10 mouse cellular contexts compared by ENCODE assay signal in the genomic region with DNA sequence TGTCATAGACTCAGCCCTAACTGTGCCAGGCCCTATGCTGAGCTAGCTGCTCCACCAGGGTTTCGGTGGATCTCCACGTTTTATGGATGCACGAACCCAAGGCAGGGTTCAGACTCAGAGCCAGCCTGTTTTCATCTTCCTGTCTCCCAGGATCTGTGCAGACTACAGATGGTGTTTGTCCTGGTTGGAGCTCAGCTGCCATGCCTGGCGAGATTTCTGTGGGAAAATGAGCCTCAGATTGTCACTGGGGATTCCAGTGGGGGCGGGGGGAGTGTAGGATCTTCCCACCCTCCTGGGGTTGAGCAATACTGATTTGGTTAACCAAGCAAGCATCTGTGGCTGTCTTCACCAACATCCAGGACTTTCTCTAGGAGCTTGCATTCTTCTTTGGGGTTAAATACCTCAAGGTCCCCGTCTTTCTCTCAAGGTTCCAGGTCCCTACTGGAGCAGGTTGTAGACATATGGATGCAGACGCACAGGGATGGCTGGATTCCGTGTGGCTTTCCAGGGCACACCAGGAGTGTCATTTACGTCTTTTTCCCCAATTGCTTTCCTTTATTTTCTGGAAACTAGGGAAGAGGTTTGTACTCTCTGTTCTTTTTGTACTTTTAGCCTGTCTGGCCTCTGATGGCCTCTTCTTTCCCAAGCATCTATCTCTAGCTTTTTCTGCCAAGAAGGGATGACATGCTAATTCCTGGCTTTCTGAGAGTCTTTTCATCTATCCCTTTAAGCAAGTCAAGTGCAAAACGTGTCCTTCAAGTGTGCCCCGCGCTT. TPM values are rescaled to one million over a fixed set of nuclear protein-coding genes. Genes with fewer than 3 reads are reported as not detected.
A peak's percentile ranks its signal among the peaks of the same experiment; 100 is the strongest.
DNase-seq lines count a peak whose midpoint lies in the region; ATAC-seq and TF ChIP-seq lines count a peak whose summit lies in the region.
"Had no signal": no experiment of that assay in that cellular context is flagged by ENCODE, and none has a peak within 500 bp of the region (broad histone marks: within the 10 kb centered on the region; RNA-seq: fewer than 3 reads in every experiment).

No protein-coding gene starts in this region.

- no peak overlapping the region for H3ac ChIP-seq in myocyte (ENCODE audit: control insufficient read depth, insufficient read length)

- H3K27ac ChIP-seq in left cerebral cortex, adult 2 months: no peak overlapping the region
- no peak overlapping the region for H3K27ac ChIP-seq in forebrain, postnatal 0 days (ENCODE audit: low read depth, low read length)
- H3K27ac ChIP-seq: hindbrain, embryonic 13.5 days had no signal

- H3K4me1 ChIP-seq in forebrain, postnatal 0 days (ENCODE audit: insufficient read depth): peaks cover 3% of the 10 kb centered on the region; the same call in 1 of the 2 replicates
- H3K4me1 ChIP-seq in lung, adult 2 months (ENCODE audit: control insufficient read depth, insufficient read depth, low read length): no peaks in the 10 kb centered on the region
- H3K4me1 ChIP-seq: hindbrain, embryonic 13.5 days had no signal

- H3K4me3 ChIP-seq in left cerebral cortex, adult 2 months: no peak overlapping the region
- H3K4me3 ChIP-seq in forebrain, postnatal 0 days (ENCODE audit: low read depth, low read length): no peak overlapping the region
- H3K4me3 ChIP-seq in myocyte: no peak overlapping the region
- H3K4me3 ChIP-seq in lung, adult 2 months (replicated peaks; ENCODE audit: extremely low read depth, low read depth, low read length): no peak overlapping the region
- H3K4me3 ChIP-seq: hindbrain, embryonic 13.5 days had no signal

- no peak overlapping the region for H3K4me2 ChIP-seq in forebrain, postnatal 0 days (ENCODE audit: low read depth)
- H3K4me2 ChIP-seq in myocyte (ENCODE audit: low read depth): no peak overlapping the region
- H3K4me2 ChIP-seq: hindbrain, embryonic 13.5 days had no signal

- intact Hi-C loops in left cerebral cortex, adult 2 months (cut with DNase I): no loop called here
- intact Hi-C loops in gastrocnemius, postnatal 36 days (cut with DNase I): no loop called here

- no peak for TF ChIP-seq POLR2A in myocyte (IDR thresholded peaks at IDR 0.05; ENCODE audit: insufficient read length, low read depth)
- TF ChIP-seq POLR2A in lung, adult 2 months (IDR thresholded peaks at IDR 0.05; ENCODE audit: borderline replicate concordance, extremely low read depth, low read depth, low read length): no peak

- ATAC-seq in forebrain, postnatal 0 days: peak; percentile 84
- no peak for ATAC-seq in erythroblast, adult 5-6 weeks (replicated peaks; ENCODE audit: low FRiP score, poor library complexity, severe bottlenecking)
- ATAC-seq in megakaryocyte progenitor cell, adult 5-6 weeks (replicated peaks; ENCODE audit: poor library complexity): no peak

- 58% methylated on average over 12 of the region's 12 CpGs for WGBS in forebrain, postnatal 0 days
- 74% methylated on average over 12 of the region's 12 CpGs for WGBS in lung, adult 2 months

- peak; percentile 13 to 19 for DNase-seq in left cerebral cortex, adult 2 months (ENCODE audit: extremely low spot score in 1 of 2, low spot score in 2 of 2)
- no peak for DNase-seq in left cerebral cortex, adult 8-10 months (ENCODE audit: low spot score in 2 of 2)
- peak; percentile 39 for DNase-seq in forebrain, postnatal 0 days
- peak; percentile 68 to 80 for DNase-seq in gastrocnemius, postnatal 36 days
- no peak for DNase-seq in lung, adult 2 months
- DNase-seq: lung, postnatal 4 days had no signal

- H3K79me2 ChIP-seq in myocyte (ENCODE audit: control insufficient read depth, insufficient read depth): no peaks in the 10 kb centered on the region

- TF ChIP-seq CTCF in left cerebral cortex, adult 2 months (IDR thresholded peaks at IDR 0.05): no peak
- no peak for TF ChIP-seq CTCF in forebrain, postnatal 0 days (IDR thresholded peaks at IDR 0.05; ENCODE audit: low read depth)
- no peak for TF ChIP-seq CTCF in lung, adult 2 months (IDR thresholded peaks at IDR 0.05; ENCODE audit: insufficient read depth, low read length)

- no peak overlapping the region for H3K9ac ChIP-seq in forebrain, postnatal 0 days
- H3K9ac ChIP-seq: hindbrain, embryonic 13.5 days had no signal

- H3K9me3 ChIP-seq in forebrain, postnatal 0 days (ENCODE audit: low read length): no peaks in the 10 kb centered on the region
- H3K9me3 ChIP-seq: hindbrain, embryonic 13.5 days had no signal

- no peaks in the 10 kb centered on the region for H3K36me3 ChIP-seq in forebrain, postnatal 0 days (ENCODE audit: insufficient read depth)
- no peaks in the 10 kb centered on the region for H3K36me3 ChIP-seq in myocyte (ENCODE audit: control insufficient read depth, insufficient read depth)
- H3K36me3 ChIP-seq: hindbrain, embryonic 13.5 days had no signal

- no peaks in the 10 kb centered on the region for H3K27me3 ChIP-seq in forebrain, postnatal 0 days (ENCODE audit: insufficient read depth, low read length)
- H3K27me3 ChIP-seq in myocyte (ENCODE audit: control insufficient read depth, insufficient read depth, insufficient read length): no peaks in the 10 kb centered on the region
- H3K27me3 ChIP-seq: hindbrain, embryonic 13.5 days had no signal

TF ChIP-seq in myocyte, 11 proteins besides CTCF, POLR2A, EP300 and RAD21:
- TF ChIP-seq REST (IDR thresholded peaks at IDR 0.05; ENCODE audit: insufficient read depth, insufficient read length) (no peak), CEBPB (IDR thresholded peaks at IDR 0.05; ENCODE audit: insufficient read depth, poor library complexity, severe bottlenecking) (0 out of 2 replicates have a peak, but pooled peaks have one; percentile 45), TCF12 (IDR thresholded peaks at IDR 0.05; ENCODE audit: insufficient read depth, poor library complexity, severe bottlenecking) (no peak), USF1 (IDR thresholded peaks at IDR 0.05; ENCODE audit: low read depth) (no peak), MYOD1 (IDR thresholded peaks at IDR 0.05; ENCODE audit: control insufficient read depth in 1 of 3, insufficient read length in 2 of 3, low read depth in 2 of 3) (no peak), SRF (IDR thresholded peaks at IDR 0.05; ENCODE audit: control insufficient read depth, insufficient read length, low read depth) (no peak), E2F4 (IDR thresholded peaks at IDR 0.05; ENCODE audit: insufficient read depth) (no peak)

RNA-seq across cellular contexts. Expression of a gene that starts 22.2 kb away (rescaled TPM):
- 1 to 10 TPM; 8.5 to 9.3 TPM for total RNA-seq in left cerebral cortex, adult 2 months (2021)
- 1 to 10 TPM; 7.6 to 9.1 (median 8.0) TPM for total RNA-seq in left cerebral cortex, adult 8-10 months (2022)
- 2.0 and 5.2 TPM in 2 replicates for total RNA-seq in forebrain, postnatal 0 days (2014; rRNA removed)
- polyA plus RNA-seq in forebrain, postnatal 0 days (2015; fragmentation: Nextera tagmentation; extraction: Ambion mirVana): 1.1 and 1.5 TPM in 2 replicates
- 1 to 10 TPM; 8.0 to 8.3 TPM for total RNA-seq in gastrocnemius, postnatal 36 days (2021)
- 19.4 TPM for polyA plus RNA-seq in myocyte (2012; fragmentation: generic; extraction: Trizol)
- total RNA-seq in erythroblast, adult 5-6 weeks (2015; ENCODE audit: low replicate concordance): 0.84 TPM in 1 of 2 replicates, not detected in the other
- total RNA-seq in erythroblast, adult 5-6 weeks (2017; ENCODE audit: low replicate concordance): 0.42 and 0.51 TPM in 2 replicates
- 0.07 and 0.30 TPM in 2 replicates for total RNA-seq in megakaryocyte progenitor cell, adult 5-6 weeks (2015)
- total RNA-seq in megakaryocyte progenitor cell, adult 5-6 weeks (2017): 0.12 and 0.20 TPM in 2 replicates
- polyA plus RNA-seq in lung, adult 2 months (2012; rRNA removed): 20.3 and 27.7 TPM in 2 replicates

Comparison
In these comparisons a context has a peak if more than half of its experiments do, and no peak if none do; other contexts are left out.
1. DNase-seq: peak in left cerebral cortex, adult 2 months (2 of 2), forebrain, postnatal 0 days (single experiment) and gastrocnemius, postnatal 36 days (2 of 2); none in left cerebral cortex, adult 8-10 months (0 of 2) and lung, adult 2 months (single experiment).